Mouse (Mus musculus) urinary bladder, adult 2 months (tissue): ENCODE results near the gene Plcb4. TPM values are rescaled to one million over a fixed set of nuclear protein-coding genes. Genes with fewer than 3 reads are reported as not detected.

ENCODE experiments used
- DNase-seq: peaks from one replicate; pipeline ENCODE4 v3.0.0; 2022; ENCODE audit warnings: low spot score
- polyA plus RNA-seq: library from polyadenylated mRNA; depleted of rRNA; stranded (reverse); fragments of >200 nt; gene quantifications from 2 replicates; pipeline ENCODE4 v1.2.3, GENCODE M21; 2012

The Plcb4 gene
- polyA plus RNA-seq, 1 experiment = 259 TPM

- no peak for DNase-seq
These were observed 197.2 kb downstream of the Plcb4 start for GRCm38 (mm10) chr2:135855890-135856490.

- no peak for DNase-seq
These were observed 198.0 kb downstream of the Plcb4 start for GRCm38 (mm10) chr2:135856826-135857225.

GRCm38 (mm10) chr2:135861531-135862488 is 203.0 kb downstream of the Plcb4 start:
- no peak for DNase-seq

GRCm38 (mm10) chr2:135862489-135863390 is 203.9 kb downstream of the Plcb4 start:
- DNase-seq = no peak

GRCm38 (mm10) chr2:135863391-135864076 is 204.7 kb downstream of the Plcb4 start:
- no peak for DNase-seq

GRCm38 (mm10) chr2:135866421-135866820 is 207.6 kb downstream of the Plcb4 start:
- DNase-seq = no peak

GRCm38 (mm10) chr2:135866838-135867237 is 208.0 kb downstream of the Plcb4 start:
- DNase-seq = no peak

GRCm38 (mm10) chr2:135869637-135870036 is 210.8 kb downstream of the Plcb4 start:
- no peak for DNase-seq

GRCm38 (mm10) chr2:135873146-135873545 is 214.3 kb downstream of the Plcb4 start:
- DNase-seq = no peak

- DNase-seq = no peak
These were observed 214.9 kb downstream of the Plcb4 start for GRCm38 (mm10) chr2:135873761-135874160.

- no peak for DNase-seq
These were observed 216.7 kb downstream of the Plcb4 start for GRCm38 (mm10) chr2:135875549-135875948.

GRCm38 (mm10) chr2:135879356-135879755 is 220.5 kb downstream of the Plcb4 start:
- DNase-seq = no peak

- no peak for DNase-seq
These were observed 221.5 kb downstream of the Plcb4 start for GRCm38 (mm10) chr2:135880269-135880760.

- DNase-seq = no peak
These were observed 224.5 kb downstream of the Plcb4 start for GRCm38 (mm10) chr2:135883359-135883758.

GRCm38 (mm10) chr2:135884534-135885180 is 225.8 kb downstream of the Plcb4 start:
- no peak for DNase-seq

- DNase-seq = no peak
These were observed 226.8 kb downstream of the Plcb4 start for GRCm38 (mm10) chr2:135885607-135886006.

- no peak for DNase-seq
These were observed 227.4 kb downstream of the Plcb4 start for GRCm38 (mm10) chr2:135886081-135886679.

- DNase-seq = no peak
These were observed 229.0 kb downstream of the Plcb4 start for GRCm38 (mm10) chr2:135887805-135888204.

- no peak for DNase-seq
These were observed 229.4 kb downstream of the Plcb4 start for GRCm38 (mm10) chr2:135888206-135888605.

- DNase-seq = no peak
These were observed 230.0 kb downstream of the Plcb4 start for GRCm38 (mm10) chr2:135888767-135889166.
